Mouse (Mus musculus) spleen, embryonic (tissue): ENCODE measurements at regions not wholly inside any gene's neighbourhood (a gene's known extent, or its start where the extent isn't known, plus 50 kb on each side); places are given as distances from the start of the nearest gene placed in this dataset.

Experiments used
- CTCF ChIA-PET: fragments of 350-600 bp; sonication (Branson Sonifier 250); formaldehyde crosslinking; loops from one replicate; lab custom pipeline; 2022; lab: Charles Lee

DNA sequence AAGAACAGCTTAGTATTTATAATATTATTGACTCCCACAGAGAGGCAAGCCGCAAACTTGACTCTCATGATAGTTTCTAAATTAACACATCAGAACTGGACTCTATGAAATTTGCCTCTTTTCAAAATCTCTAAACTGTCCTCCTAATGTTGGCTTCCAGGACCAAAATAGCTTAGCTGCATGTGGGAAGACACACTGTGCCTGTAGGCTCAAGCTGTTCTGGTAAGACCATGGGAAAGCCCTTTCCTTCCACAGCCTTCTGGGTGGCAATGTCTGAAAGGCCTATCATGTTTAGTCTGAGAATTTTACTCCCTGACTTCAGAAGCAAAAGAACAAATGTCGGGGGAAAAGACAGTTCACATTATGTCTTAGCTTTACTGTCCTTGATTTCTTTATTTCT lies 203.1 kb upstream of the Slc8a1 start:
- CTCF ChIA-PET, result no interaction called here

DNA sequence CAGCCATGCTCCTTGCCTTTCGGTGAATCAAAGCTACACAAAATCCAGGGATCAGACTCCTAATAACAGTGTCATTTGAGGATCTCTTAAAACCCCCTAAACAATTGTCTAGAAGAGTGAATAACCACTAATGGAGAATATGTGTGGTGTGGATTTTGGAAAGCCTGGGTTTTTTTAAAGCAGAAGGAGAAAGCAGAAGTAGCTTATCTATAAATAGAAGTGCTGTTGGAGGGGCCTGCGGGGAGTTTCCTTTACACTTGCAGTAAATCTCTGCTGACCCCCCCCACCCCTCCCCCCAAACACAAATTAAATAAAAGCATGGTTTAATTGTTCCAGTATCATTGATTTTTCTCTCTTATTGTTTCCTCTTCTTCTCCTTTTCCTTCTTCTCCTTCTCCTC lies 192.6 kb upstream of the Slc8a1 start:
- CTCF ChIA-PET, result no interaction called here

DNA sequence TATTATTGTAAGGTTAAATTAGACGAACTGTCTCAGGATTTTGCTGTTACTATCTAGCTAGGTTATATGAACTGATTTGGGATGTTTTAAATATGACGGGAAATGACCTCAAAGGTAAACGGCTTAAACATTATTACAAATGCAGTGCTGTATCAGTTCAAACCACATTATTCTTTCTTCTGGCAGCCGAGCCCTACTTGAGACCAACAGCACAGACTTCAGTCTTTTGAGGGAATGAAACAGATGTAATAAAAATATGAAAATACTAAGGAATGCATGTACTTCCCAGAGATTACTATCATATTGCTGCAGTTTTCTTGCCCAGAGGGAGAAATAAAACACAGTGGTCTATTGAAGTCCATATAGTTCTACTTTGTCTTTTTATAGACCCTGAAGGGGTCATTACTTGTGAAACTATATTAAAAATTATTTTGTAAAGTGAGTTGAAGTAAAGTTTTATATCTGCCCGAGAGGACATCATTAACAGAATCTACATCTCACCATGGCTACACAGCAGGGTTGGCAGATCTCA lies 168.4 kb upstream of the Slc8a1 start:
- CTCF ChIA-PET, result no interaction called here

DNA sequence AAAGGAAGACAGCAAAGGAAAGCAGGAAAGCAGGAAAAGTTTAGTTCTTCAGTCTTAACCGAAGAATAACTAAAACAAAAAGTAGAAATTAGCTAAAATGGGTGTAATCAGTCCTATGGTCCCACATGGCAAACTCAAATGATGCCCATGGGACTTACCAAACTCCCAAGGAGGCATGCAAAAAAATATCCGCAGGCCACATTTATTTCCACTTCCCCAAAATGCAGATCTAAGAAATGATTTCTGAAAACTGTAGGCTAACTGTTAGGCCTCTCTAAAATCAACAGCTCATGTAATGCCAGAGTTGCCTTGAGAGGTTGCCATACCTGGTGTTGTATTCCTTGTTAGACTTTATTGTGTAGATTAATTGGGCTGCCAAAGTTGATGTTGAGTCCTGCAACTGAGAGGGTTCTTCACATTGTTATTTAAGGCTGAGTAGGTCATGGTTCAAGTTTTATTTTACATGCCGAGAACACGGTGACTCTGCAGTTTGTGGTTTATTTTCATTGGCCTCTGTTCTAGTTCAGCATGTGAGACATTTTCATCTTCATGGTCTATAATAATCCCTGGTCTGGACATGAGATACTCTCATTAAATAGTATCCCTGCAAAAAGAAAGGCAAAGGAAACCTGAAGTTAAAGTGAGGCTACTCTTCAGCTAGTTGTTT lies 164.0 kb upstream of the Slc8a1 start:
- CTCF ChIA-PET, result no interaction called here

DNA sequence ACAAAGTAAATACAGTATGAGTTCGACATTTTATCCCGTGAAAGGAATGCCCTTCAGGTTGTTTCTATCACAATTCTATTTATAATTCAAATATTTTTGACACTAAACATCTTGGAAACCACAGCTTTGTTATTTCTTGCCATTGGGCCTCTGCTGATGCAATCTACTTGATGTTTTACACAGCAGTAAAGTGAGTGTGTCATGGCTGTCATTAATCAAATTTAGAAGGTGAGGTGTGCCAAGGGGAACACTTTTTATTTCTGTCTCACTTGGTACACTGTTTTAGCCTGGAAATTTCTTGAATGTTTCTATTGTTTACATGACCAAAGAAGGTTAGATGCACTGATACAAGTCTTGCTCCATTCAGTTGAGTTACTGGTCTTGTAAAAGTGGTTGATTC lies 160.8 kb upstream of the Slc8a1 start:
- CTCF ChIA-PET, result interaction anchor here (0.7 kb wide), 1 partner anchor 18 kb away, joined by 3 read pairs; no protein-coding TSS in a partner anchor

DNA sequence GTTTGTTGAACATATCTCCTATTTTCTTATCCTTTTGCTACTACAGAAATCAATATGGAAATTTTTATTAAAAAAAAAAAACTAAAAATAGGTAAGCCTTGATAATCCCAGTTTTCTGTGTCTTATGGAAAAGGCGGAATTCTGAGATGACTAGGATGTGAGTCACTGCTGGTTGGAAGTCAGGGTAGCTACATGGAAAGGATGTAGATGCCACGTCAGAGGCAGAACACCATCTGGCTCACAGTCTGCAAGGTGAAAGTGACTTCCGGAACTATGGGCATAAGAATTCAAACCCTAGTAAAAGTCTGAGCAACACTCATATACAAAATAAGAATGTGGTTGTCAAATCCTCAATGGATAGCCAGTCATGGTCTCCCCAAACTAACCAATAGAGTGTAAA lies 140.0 kb upstream of the Slc8a1 start:
- CTCF ChIA-PET, result no interaction called here

DNA sequence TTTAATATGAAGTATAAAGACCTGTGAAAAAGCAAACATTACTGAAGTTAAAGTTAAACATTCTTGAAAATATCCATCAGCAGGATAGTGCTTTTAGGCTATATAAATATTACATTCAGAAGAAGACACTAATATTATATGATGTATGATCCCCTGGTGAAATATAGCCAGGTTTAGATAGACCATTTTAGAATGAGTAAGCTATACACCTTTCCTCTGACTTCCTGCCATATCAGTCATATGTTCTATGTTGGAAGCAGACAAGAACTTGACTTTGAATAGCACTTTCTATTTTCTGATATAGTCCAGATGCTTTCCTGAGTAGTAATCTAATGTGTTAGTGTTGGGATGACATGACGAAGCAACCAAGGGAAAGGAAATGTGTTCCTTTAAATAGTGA lies 128.5 kb upstream of the Slc8a1 start:
- CTCF ChIA-PET, result no interaction called here

DNA sequence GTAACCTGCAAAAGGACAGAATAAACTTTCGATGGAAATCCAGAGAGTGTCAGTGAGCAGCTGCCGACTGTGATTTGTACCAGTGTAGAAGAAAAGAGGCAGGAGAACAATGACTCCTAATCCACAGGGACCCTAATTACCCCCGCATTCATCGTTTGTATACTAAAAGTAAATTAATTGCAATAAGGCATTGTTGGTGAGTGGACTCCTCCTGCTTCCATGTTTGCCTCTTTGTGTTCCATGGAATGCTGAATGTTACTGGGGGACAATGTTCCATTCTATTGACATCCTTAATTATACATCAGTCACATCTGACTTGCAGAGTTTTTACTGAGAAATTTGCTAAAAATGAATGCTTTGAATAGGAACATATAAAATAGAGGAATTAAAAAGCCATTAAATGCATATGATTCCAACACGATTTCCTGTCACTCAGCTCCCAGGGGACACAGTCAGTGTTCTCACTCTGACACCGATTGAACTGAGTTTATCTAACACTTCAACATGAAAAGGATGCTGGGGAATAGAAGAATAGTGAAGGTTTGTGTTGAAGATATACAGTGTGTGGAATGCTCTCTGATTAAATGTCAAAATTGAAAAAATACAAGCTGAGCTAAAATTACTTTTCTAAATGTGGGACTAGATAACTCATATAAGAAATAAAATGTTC lies 111.3 kb upstream of the Slc8a1 start:
- CTCF ChIA-PET, result no interaction called here

DNA sequence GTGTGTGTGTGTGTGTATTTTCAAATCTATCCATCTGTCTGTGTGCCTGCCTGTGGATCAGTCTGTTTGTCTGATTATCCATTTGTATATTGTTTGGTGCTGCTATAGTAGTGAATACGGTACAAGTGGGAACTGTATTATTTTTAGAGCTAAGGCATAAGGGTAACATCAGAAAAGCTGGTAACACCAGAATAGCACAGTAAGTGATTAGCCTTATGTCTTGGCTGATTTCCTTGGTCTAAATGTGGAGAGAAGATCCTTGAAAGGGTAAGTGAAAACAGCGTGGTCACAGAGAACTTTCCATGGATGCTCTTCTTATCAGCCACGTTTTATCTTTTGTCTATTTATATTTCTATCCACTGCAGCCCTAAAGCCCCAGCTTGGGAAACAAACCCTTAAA lies 105.6 kb upstream of the Slc8a1 start:
- CTCF ChIA-PET, result no interaction called here

DNA sequence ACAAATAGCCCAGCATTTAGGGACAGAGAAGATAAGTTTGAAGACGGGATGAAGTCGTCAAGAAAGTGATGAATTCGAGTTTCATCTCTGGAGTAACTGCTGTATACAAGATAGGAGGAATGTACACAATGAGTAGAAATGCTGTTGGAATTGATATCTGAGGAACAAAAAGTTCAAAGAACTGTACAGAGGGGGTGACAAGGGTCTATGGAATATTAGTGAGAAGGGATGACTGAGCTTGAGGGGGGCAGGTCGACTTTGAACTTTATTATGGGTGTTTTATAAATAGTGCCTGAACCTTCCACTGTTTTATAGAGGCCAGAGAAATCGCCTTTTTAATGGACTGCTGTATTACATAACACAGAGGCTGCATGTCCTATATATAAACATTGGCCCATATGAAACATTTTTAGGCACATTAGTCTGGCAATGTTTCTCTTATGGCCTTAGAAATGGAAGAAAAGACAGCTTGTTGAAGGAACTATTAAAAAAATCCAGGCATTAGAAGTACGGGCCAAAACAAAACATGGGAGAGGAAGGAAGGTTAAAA lies 59.7 kb upstream of the Slc8a1 start:
- CTCF ChIA-PET, result interaction anchor here (0.6 kb wide), 1 partner anchor 802 kb away, joined by 3 read pairs; no protein-coding TSS in a partner anchor

DNA sequence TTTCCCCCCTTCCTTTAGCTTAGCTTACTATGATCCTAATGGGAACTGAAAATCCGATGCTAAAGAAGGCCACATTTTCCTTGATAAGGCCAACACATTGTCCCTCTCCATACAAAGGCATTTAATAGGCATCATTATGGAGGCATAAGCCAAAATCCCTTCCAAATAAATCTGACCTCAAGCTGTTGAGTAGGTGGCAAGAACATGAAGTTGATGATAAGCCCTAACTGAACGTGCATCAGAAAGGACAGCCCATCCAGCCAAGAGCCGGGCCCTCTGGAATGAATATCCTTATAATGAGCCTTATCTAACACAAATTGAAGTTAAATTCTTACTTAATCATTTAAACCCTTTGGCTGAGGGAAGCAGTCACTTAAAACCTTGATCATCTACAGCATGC lies 50.6 kb upstream of the Slc8a1 start:
- CTCF ChIA-PET, result no interaction called here
